Mouse (Mus musculus) neural tube, embryonic 15.5 days (tissue): ENCODE data around the gene Cplane1. TPM values are rescaled to one million over a fixed set of nuclear protein-coding genes. Genes with fewer than 3 reads are reported as not detected.
"Not testable (repeated sequence)": the region's sequence is repeated elsewhere in the genome, so short reads cannot be mapped to it uniquely, and the experiment has no call there.

ENCODE experiments used
- ATAC-seq: fragments of 200-750 bp; cut with Nextera tagmentation; 2 replicates; pipeline ENCODE4 v1.8.0; 2017; ENCODE audit warnings: mild to moderate bottlenecking, moderate TSS enrichment, moderate library complexity; ENCODE audit not compliant: low FRiP score
- H3K27ac ChIP-seq: fragments of 300-500 bp; sonication (generic); replicated peaks from 2 replicates; pipeline ENCODE4 v1.5.1; 2015; ENCODE audit warnings: mild to moderate bottlenecking, inconsistent platforms
- H3K27me3 ChIP-seq: fragments of 300-500 bp; sonication (generic); replicated peaks from 2 replicates; pipeline ENCODE4 v1.6.1; 2015; ENCODE audit warnings: inconsistent platforms
- H3K36me3 ChIP-seq: fragments of 300-500 bp; sonication (generic); 2 replicates; pipeline ENCODE4 v1.6.1; 2015; ENCODE audit warnings: inconsistent platforms
- H3K4me1 ChIP-seq: fragments of 300-500 bp; sonication (generic); 2 replicates; pipeline ENCODE4 v1.6.1; 2015; ENCODE audit warnings: inconsistent platforms
- H3K4me2 ChIP-seq: fragments of 300-500 bp; sonication (generic); 2 replicates; pipeline ENCODE4 v1.6.1; 2015; ENCODE audit warnings: inconsistent platforms, mild to moderate bottlenecking, moderate library complexity
- H3K4me3 ChIP-seq: fragments of 300-500 bp; sonication (generic); replicated peaks from 2 replicates; pipeline ENCODE4 v1.5.1; 2015; ENCODE audit warnings: mild to moderate bottlenecking, inconsistent platforms
- H3K9ac ChIP-seq: fragments of 300-500 bp; sonication (generic); replicated peaks from 2 replicates; pipeline ENCODE4 v1.6.1; 2015; ENCODE audit warnings: mild to moderate bottlenecking, inconsistent platforms
- H3K9me3 ChIP-seq: fragments of 300-500 bp; sonication (generic); replicated peaks from 2 replicates; pipeline ENCODE4 v1.6.1; 2016; ENCODE audit warnings: inconsistent platforms
- WGBS: fragments of 180-500 bp; shearing (Covaris S2); methylation state at CpG from one replicate; pipeline ENCODE4 v1.1.7; 2015; ENCODE audit warnings: mixed read lengths; 5-methylcytosine and 5-hydroxymethylcytosine counted together
- polyA plus RNA-seq: library from polyadenylated mRNA; unstranded; fragments of >200 nt; fragmentation: Nextera tagmentation; extraction: Ambion mirVana; gene quantifications from 2 replicates; pipeline ENCODE4 v1.2.1, GENCODE M21; 2015

Cplane1 gene
- polyA plus RNA-seq, 1 experiment from 2014 or later, result 16.4 TPM

DNA sequence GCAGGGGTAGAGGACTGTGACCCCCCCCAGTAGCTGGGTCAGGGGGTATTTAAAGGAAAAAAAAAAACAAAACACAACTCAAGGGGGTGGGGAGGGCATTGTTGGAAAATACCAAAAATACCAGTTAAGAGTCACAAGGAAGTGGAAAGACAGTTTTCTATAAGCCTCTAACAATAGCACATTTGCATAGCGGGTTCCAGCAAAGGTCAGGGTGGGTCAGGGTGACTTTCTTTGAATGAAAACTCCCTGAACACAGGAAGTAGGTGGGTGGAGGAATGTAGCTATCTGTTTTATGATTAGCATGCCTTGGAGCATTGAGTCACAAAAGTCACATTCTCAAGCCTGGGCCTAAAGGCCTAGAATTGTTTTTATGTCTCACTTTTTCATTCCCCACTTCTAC is 65.3 kb downstream of the Cplane1 start:
- H3K9me3 ChIP-seq, result not testable (repeated sequence)
- 91% methylated on average over 1 of the region's 1 CpGs for WGBS

DNA sequence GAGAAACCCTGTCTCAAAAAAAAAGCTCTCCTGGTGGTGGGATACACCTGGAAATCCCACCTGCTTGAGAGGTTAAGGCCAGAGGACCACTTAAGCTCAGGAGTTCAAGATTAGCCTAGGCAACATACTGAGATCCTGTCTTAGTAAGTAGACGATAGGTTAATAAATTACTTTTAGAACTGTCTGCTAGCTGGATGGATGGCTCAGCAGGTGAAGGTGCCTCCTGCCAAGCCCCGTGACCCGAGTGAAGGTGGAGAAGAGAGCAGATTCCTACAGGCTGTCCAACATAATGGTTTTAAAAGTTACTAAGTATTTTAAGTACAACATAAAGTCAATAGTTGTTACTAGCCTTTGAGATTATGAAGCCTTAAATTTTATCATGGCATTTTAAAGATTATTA is 97.0 kb downstream of the Cplane1 start:
- Histone ChIP-seq H3K27ac (no peak overlapping the region), H3K9ac (no peak overlapping the region), H3K9me3 (no peaks in the 10 kb centered on the region), H3K4me2 (no peak overlapping the region), H3K4me3 (no peak overlapping the region), H3K36me3 (peaks cover 81% of the 10 kb centered on the region), H3K4me1 (no peaks in the 10 kb centered on the region), H3K27me3 (no peaks in the 10 kb centered on the region)
- ATAC-seq, result no peak
- 79% methylated on average over 3 of the region's 3 CpGs for WGBS

More for the DNA sequence above, 65.3 kb downstream of the Cplane1 start:
- not testable (repeated sequence) for ATAC-seq, H3K27ac ChIP-seq, H3K4me3 ChIP-seq, H3K4me1 ChIP-seq, H3K27me3 ChIP-seq, H3K4me2 ChIP-seq, H3K9ac ChIP-seq
- peaks cover 91% of the 10 kb centered on the region for H3K36me3 ChIP-seq

DNA sequence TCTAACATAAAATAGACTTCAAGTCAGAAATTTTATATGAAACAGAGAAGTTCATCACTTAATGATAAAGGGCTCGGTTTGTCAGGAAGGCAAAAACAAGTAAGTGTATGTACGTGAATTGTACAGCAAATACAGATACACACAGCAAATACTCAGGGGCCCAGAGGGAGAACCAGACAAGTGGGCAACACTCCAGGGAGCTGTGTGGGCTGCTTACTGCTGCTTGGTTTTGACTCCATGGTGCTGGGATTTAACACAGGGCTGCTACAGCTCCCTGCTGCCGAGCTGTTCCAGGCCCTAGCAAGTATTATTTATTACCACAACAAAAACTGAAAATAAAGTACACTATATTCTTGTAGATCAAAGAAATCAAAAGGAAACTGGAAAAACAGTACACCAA is 98.3 kb downstream of the Cplane1 start:
- H3K9ac ChIP-seq, result no peak overlapping the region
- H3K4me2 ChIP-seq, result no peak overlapping the region
- peaks cover 87% of the 10 kb centered on the region for H3K36me3 ChIP-seq
- no peaks in the 10 kb centered on the region for H3K27me3 ChIP-seq
- 94% methylated on average over 3 of the region's 3 CpGs for WGBS
- no peak overlapping the region for H3K4me3 ChIP-seq
- no peaks in the 10 kb centered on the region for H3K4me1 ChIP-seq
- no peak overlapping the region for H3K27ac ChIP-seq
- H3K9me3 ChIP-seq, result no peaks in the 10 kb centered on the region
- ATAC-seq, result no peak

DNA sequence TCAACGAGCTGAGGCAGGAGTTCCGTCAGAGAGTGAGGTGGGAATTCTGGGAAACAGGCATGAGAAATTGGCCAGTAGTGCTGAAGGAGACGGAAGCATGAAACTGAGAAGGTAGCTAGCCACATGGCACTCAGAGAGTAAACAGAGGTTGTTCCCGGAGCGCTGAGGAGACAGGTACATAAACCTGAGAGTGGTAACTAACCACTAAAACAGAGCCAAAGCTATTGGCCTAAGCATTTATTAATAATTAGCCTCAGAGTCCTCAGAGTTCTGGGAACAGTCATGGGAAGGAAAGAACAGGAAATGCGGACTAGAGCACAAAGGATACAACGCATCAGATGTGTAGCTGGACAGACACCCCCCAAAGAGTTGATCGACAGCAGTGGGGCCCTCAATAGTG is 99.3 kb downstream of the Cplane1 start:
- Histone ChIP-seq H3K9me3 (no peaks in the 10 kb centered on the region), H3K27me3 (no peaks in the 10 kb centered on the region), H3K4me1 (no peaks in the 10 kb centered on the region), H3K9ac (no peak overlapping the region), H3K4me3 (no peak overlapping the region), H3K4me2 (no peak overlapping the region), H3K27ac (no peak overlapping the region), H3K36me3 (peaks cover 86% of the 10 kb centered on the region)
- WGBS, result 91% methylated on average over 8 of the region's 8 CpGs
- ATAC-seq, result no peak

- no peaks in the 10 kb centered on the region for H3K27me3 ChIP-seq
- H3K9ac ChIP-seq, result no peak overlapping the region
- H3K4me1 ChIP-seq, result no peaks in the 10 kb centered on the region
- no peak overlapping the region for H3K27ac ChIP-seq
- no peaks in the 10 kb centered on the region for H3K9me3 ChIP-seq
- no peak for ATAC-seq
- WGBS, result 93% methylated on average over 8 of the region's 8 CpGs
- peaks cover 69% of the 10 kb centered on the region for H3K36me3 ChIP-seq
- H3K4me2 ChIP-seq, result no peak overlapping the region
- H3K4me3 ChIP-seq, result no peak overlapping the region
Observed at GRCm38 (mm10) chr15:8271952-8272351, 103.0 kb downstream of the Cplane1 start.

DNA sequence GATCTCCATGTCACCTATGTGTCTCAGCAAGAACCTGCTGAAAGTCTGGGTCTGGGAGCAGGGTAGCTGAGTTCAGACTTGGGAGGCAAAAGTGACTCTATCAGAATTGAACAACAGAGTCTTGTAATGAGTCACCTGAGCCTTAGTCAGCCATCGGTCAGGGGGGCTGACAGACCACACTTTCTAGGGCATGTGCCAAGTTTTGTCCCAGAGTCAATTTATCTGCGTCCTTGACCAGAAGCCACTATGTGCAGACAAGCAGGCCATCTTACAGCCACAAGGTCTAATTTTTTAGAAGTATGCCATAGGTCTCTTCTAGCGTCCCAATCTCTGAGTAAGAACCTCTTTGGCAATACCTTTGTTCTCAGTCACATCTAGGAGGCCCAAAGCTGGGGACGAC is 109.0 kb downstream of the Cplane1 start:
- ATAC-seq, H3K4me2 ChIP-seq, H3K27me3 ChIP-seq, H3K9ac ChIP-seq, H3K9me3 ChIP-seq, H3K27ac ChIP-seq, H3K4me3 ChIP-seq, H3K4me1 ChIP-seq: not testable (repeated sequence)
- WGBS, result 93% methylated on average over 4 of the region's 4 CpGs
- H3K36me3 ChIP-seq, result peaks cover 15% of the 10 kb centered on the region; the same call in 1 of the 2 replicates

DNA sequence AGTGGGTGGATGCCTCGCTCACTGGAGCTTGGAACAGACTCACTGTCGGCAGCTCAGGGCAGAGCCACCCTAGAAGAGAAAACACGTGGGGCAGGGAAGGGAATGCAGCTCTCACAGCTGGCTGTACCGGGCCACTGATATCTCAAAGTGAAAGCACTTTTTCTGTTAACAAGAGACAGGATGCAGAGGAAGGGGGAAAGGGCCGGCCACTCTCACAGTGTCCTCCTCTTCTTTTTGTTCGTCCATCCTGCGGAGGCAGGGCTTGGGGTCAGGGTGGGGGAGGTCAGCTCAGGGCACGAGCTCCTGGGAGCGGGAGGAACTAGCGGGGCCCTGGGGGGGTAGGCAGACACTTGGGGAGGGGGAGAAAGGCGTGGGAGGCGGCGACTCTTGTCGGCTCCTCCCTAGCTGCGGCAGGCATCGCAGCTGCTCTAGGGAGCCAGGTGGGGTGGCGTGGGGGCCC is 110.4 kb downstream of the Cplane1 start:
- Histone ChIP-seq H3K4me3 (peak overlapping the region; percentile 29), H3K9me3 (no peaks in the 10 kb centered on the region), H3K9ac (no peak overlapping the region), H3K4me2 (peak overlapping the region; percentile 58), H3K4me1 (no peaks in the 10 kb centered on the region), H3K36me3 (0 out of 2 replicates have a peak, but pooled peaks cover 4% of the 10 kb centered on the region), H3K27ac (no peak overlapping the region), H3K27me3 (no peaks in the 10 kb centered on the region)
- peak; percentile 59; the same call in 1 of the 2 replicates for ATAC-seq
- WGBS, result 47% methylated on average over 16 of the region's 17 CpGs

GRCm38 (mm10) chr15:8279929-8280610 is 111.2 kb downstream of the Cplane1 start:
- Histone ChIP-seq H3K27ac (no peak overlapping the region), H3K9ac (no peak overlapping the region), H3K36me3 (no peaks in the 10 kb centered on the region), H3K4me3 (peak overlapping the region; percentile 29), H3K4me1 (no peaks in the 10 kb centered on the region), H3K9me3 (no peaks in the 10 kb centered on the region), H3K27me3 (no peaks in the 10 kb centered on the region), H3K4me2 (peak overlapping the region; percentile 58)
- peak; percentile 69 for ATAC-seq
- 68% methylated on average over 20 of the region's 20 CpGs for WGBS

- Histone ChIP-seq H3K36me3 (no peaks in the 10 kb centered on the region), H3K4me1 (no peaks in the 10 kb centered on the region)
- no peak for ATAC-seq
Observed at GRCm38 (mm10) chr15:8281701-8282100, 112.8 kb downstream of the Cplane1 start.

GRCm38 (mm10) chr15:8282155-8282554 is 113.2 kb downstream of the Cplane1 start:
- no peak for ATAC-seq
- 87% methylated on average over 2 of the region's 2 CpGs for WGBS

More at GRCm38 (mm10) chr15:8281701-8282100, 112.8 kb downstream of the Cplane1 start:
- 89% methylated on average over 7 of the region's 7 CpGs for WGBS
- Histone ChIP-seq H3K27me3 (no peaks in the 10 kb centered on the region), H3K9me3 (no peaks in the 10 kb centered on the region), H3K9ac (no peak overlapping the region), H3K27ac (no peak overlapping the region), H3K4me3 (no peak overlapping the region), H3K4me2 (no peak overlapping the region)

DNA sequence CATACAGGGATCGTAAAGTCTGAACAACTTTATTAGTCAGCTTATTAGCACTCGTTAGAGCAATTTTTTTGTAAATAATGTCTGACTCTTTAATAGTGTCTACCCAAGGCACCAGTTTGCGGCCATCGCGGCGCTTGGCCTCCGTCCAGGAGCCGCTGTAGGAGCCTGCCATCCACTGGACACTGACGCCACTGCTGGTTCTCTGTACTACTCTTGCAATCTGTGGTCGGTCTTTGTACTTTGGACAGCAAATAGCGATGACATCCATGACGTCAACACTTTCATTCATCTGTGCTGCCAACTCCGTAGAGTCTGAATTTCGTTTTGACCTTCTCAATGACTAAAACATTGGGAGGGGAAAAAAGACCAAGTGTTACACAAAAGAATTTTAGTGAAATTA is 122.3 kb downstream of the Cplane1 start:
- no peaks in the 10 kb centered on the region for H3K9me3 ChIP-seq
- no peak for ATAC-seq
- H3K36me3 ChIP-seq, result peaks cover 56% of the 10 kb centered on the region
- H3K27ac ChIP-seq, result no peak overlapping the region
- H3K4me1 ChIP-seq, result no peaks in the 10 kb centered on the region
- no peak overlapping the region for H3K4me2 ChIP-seq
- no peak overlapping the region for H3K4me3 ChIP-seq
- H3K9ac ChIP-seq, result no peak overlapping the region
- 88% methylated on average over 14 of the region's 14 CpGs for WGBS
- H3K27me3 ChIP-seq, result no peaks in the 10 kb centered on the region

More at GRCm38 (mm10) chr15:8282155-8282554, 113.2 kb downstream of the Cplane1 start:
- H3K4me3 ChIP-seq, result no peak overlapping the region
- H3K36me3 ChIP-seq, result no peaks in the 10 kb centered on the region
- H3K9ac ChIP-seq, result no peak overlapping the region
- no peak overlapping the region for H3K4me2 ChIP-seq
- no peaks in the 10 kb centered on the region for H3K4me1 ChIP-seq
- H3K27ac ChIP-seq, result no peak overlapping the region
- no peaks in the 10 kb centered on the region for H3K9me3 ChIP-seq
- H3K27me3 ChIP-seq, result no peaks in the 10 kb centered on the region

GRCm38 (mm10) chr15:8294150-8294549 is 125.2 kb downstream of the Cplane1 start:
- ATAC-seq, result no peak
- H3K27ac ChIP-seq, result no peak overlapping the region
- no peak overlapping the region for H3K4me3 ChIP-seq
- H3K27me3 ChIP-seq, result no peaks in the 10 kb centered on the region
- WGBS, result 93% methylated on average over 6 of the region's 6 CpGs
- no peaks in the 10 kb centered on the region for H3K4me1 ChIP-seq
- H3K4me2 ChIP-seq, result no peak overlapping the region
- H3K9ac ChIP-seq, result no peak overlapping the region
- H3K36me3 ChIP-seq, result peaks cover 74% of the 10 kb centered on the region
- no peaks in the 10 kb centered on the region for H3K9me3 ChIP-seq
